Mouse (Mus musculus) thymus, adult 18-20 months (tissue): Measurements from ENCODE around the gene Arhgef1.
A peak's percentile ranks its signal among the peaks of the same experiment; 100 is the strongest.

ENCODE experiments used
- DNase-seq, 2 experiments: peaks; one replicate each; pipeline ENCODE4 v3.0.0; 2022; ENCODE audit warnings: mixed read lengths in 2 of 2

Gene Arhgef1

GRCm38 (mm10) chr7:24947316-24948048, 44.8 kb downstream of the Arhgef1 start:
- no peak for DNase-seq

GRCm38 (mm10) chr7:24948774-24949173, 46.1 kb downstream of the Arhgef1 start:
- no peak for DNase-seq

- DNase-seq = peak; percentile 43 to 53
These were observed 47.4 kb downstream of the Arhgef1 start for GRCm38 (mm10) chr7:24949958-24950623.

- no peak for DNase-seq
These were observed 51.3 kb downstream of the Arhgef1 start for GRCm38 (mm10) chr7:24953966-24954365.

GRCm38 (mm10) chr7:24954450-24954849, 51.7 kb downstream of the Arhgef1 start:
- DNase-seq = peak; percentile 34 to 55

GRCm38 (mm10) chr7:24955226-24955625, 52.5 kb downstream of the Arhgef1 start:
- DNase-seq = no peak

- DNase-seq = no peak
These were observed 61.6 kb downstream of the Arhgef1 start for GRCm38 (mm10) chr7:24964288-24964687.

GRCm38 (mm10) chr7:24964897-24965535, 62.3 kb downstream of the Arhgef1 start:
- peak; percentile 53 to 56 for DNase-seq

GRCm38 (mm10) chr7:24967966-24968365, 65.3 kb downstream of the Arhgef1 start:
- no peak for DNase-seq

- no peak for DNase-seq
These were observed 65.8 kb downstream of the Arhgef1 start for GRCm38 (mm10) chr7:24968463-24968862.

- no peak for DNase-seq
These were observed 67.1 kb downstream of the Arhgef1 start for GRCm38 (mm10) chr7:24969805-24970204.

GRCm38 (mm10) chr7:24970341-24970740, 67.6 kb downstream of the Arhgef1 start:
- DNase-seq = no peak

- DNase-seq = no peak
These were observed 68.7 kb downstream of the Arhgef1 start for GRCm38 (mm10) chr7:24971261-24971971.

- peak; percentile 84 to 91 for DNase-seq
These were observed 69.5 kb downstream of the Arhgef1 start, which contains the start of gene Rabac1 for GRCm38 (mm10) chr7:24971972-24972893. Rabac1 (minus strand) TSS chr7:24972754.

GRCm38 (mm10) chr7:24973208-24973607, 70.5 kb downstream of the Arhgef1 start:
- DNase-seq = no peak

GRCm38 (mm10) chr7:24973902-24974301, 71.2 kb downstream of the Arhgef1 start:
- no peak for DNase-seq

GRCm38 (mm10) chr7:24974893-24975595, 72.3 kb downstream of the Arhgef1 start:
- DNase-seq = no peak
